Mouse (Mus musculus) thymus, adult 2 months (tissue): ENCODE data around the gene Spaca3. TPM values are rescaled to one million over a fixed set of nuclear protein-coding genes. Genes with fewer than 3 reads are reported as not detected.

Experiments used
- DNase-seq: peaks from one replicate; pipeline ENCODE4 v3.0.0; 2021
- H3K27ac ChIP-seq: fragments of 200-500 bp; 2 replicates; pipeline ENCODE4 v1.5.1; 2012; ENCODE audit warnings: low read length, control low read depth; ENCODE audit not compliant: control insufficient read depth, insufficient read depth
- H3K27me3 ChIP-seq: fragments of 200-500 bp; 2 replicates; pipeline ENCODE4 v1.6.1; 2012; ENCODE audit warnings: mild to moderate bottlenecking, low read length, moderate library complexity, mixed read lengths; ENCODE audit not compliant: control insufficient read depth, insufficient read depth
- H3K36me3 ChIP-seq: fragments of 200-500 bp; 2 replicates; pipeline ENCODE4 v1.6.1; 2012; ENCODE audit warnings: mild to moderate bottlenecking, low read length, moderate library complexity; ENCODE audit not compliant: control insufficient read depth, insufficient read depth
- H3K4me1 ChIP-seq: fragments of 200-500 bp; replicated peaks from 2 replicates; pipeline ENCODE4 v1.6.1; 2012; ENCODE audit warnings: low read length; ENCODE audit not compliant: control insufficient read depth, insufficient read depth
- H3K4me3 ChIP-seq: fragments of 200-500 bp; 2 replicates; pipeline ENCODE4 v1.5.1; 2012; ENCODE audit warnings: mild to moderate bottlenecking, low read length, control low read depth, moderate library complexity; ENCODE audit not compliant: control insufficient read depth, insufficient read depth
- CTCF ChIP-seq: fragments of 200-500 bp; IDR thresholded peaks from 2 replicates; pipeline ENCODE4 v1.5.1; 2012; ENCODE audit warnings: mild to moderate bottlenecking, control low read depth, low read length, moderate library complexity, borderline replicate concordance; ENCODE audit not compliant: control insufficient read depth, poor library complexity, insufficient read depth; ENCODE audit errors: extremely low read depth
- POLR2A ChIP-seq: fragments of 200-500 bp; IDR thresholded peaks from 2 replicates; pipeline ENCODE4 v1.6.1; 2012; ENCODE audit warnings: mild to moderate bottlenecking, low read length, control low read depth, moderate library complexity; ENCODE audit not compliant: control insufficient read depth, poor library complexity, insufficient read depth; ENCODE audit errors: extremely low read depth
- WGBS: fragments of 180-500 bp; shearing (Covaris S2); methylation state at CpG from one replicate; pipeline ENCODE4 v1.1.7; 2018; 5-methylcytosine and 5-hydroxymethylcytosine counted together
- polyA plus RNA-seq: library from polyadenylated mRNA; depleted of rRNA; stranded (reverse); fragments of >200 nt; gene quantifications from 2 replicates; pipeline ENCODE4 v1.2.3, GENCODE M21; 2012

Gene Spaca3
- polyA plus RNA-seq, 1 experiment: 0.26 TPM

DNA sequence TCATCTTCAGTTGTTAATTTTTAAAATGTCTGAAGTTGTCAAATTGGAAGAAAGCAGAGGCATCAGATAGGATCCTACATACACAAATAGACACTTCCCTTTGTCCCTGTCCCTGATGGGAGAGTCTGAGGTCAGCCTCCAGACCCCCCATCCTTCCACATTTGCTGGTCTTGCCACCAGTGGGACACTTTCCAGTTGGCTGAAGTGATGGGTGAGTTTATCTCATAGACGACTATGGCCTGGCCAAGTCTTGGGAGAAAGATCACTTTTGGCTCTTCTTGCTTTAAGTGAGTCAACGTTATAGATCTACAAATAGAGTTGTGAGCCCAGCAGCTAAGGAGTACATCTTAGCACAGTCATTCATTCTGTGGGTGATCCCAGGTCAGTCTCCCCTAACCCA, 19.9 kb downstream of the Spaca3 start:
- H3K4me1 ChIP-seq: no peaks in the 10 kb centered on the region
- no peak for DNase-seq
- no peak overlapping the region for H3K4me3 ChIP-seq
- no peaks in the 10 kb centered on the region for H3K27me3 ChIP-seq
- WGBS: 87% methylated on average over 2 of the region's 2 CpGs
- H3K36me3 ChIP-seq: no peaks in the 10 kb centered on the region
- TF ChIP-seq POLR2A (no peak), CTCF (no peak)
- H3K27ac ChIP-seq: no peak overlapping the region

DNA sequence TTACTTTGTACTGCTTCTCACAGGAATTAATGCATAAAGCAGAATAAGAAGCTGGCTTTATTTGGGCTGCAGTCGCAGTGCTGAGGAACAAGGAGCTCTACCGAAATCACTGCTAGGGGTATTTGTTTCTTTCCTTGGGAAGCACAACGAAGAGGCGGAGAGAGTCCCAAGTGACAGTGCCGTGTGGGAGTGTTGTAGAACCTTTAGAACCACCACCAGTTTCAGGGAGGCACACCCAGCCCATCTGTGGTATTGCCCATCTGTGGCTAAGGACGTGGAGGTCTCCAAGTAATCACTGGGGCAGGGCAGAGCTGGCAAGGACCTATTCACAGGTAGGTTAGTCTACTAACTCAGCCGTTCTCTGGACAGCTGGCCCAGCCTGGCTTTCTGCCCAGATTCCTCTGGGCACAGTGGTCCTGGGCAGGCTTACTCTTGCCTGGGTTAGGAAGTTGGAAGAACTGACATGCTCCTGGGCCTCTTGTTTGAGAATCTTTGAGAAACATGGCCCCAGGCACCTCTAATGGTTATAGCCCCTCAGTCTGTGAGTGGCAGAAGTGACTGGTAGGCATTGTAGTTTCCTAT, 24.2 kb downstream of the Spaca3 start:
- no peak for TF ChIP-seq CTCF
- WGBS: 86% methylated on average over 7 of the region's 7 CpGs
- H3K4me3 ChIP-seq: no peak overlapping the region
- no peaks in the 10 kb centered on the region for H3K4me1 ChIP-seq
- no peaks in the 10 kb centered on the region for H3K27me3 ChIP-seq
- no peaks in the 10 kb centered on the region for H3K36me3 ChIP-seq
- no peak for DNase-seq
- H3K27ac ChIP-seq: no peak overlapping the region

DNA sequence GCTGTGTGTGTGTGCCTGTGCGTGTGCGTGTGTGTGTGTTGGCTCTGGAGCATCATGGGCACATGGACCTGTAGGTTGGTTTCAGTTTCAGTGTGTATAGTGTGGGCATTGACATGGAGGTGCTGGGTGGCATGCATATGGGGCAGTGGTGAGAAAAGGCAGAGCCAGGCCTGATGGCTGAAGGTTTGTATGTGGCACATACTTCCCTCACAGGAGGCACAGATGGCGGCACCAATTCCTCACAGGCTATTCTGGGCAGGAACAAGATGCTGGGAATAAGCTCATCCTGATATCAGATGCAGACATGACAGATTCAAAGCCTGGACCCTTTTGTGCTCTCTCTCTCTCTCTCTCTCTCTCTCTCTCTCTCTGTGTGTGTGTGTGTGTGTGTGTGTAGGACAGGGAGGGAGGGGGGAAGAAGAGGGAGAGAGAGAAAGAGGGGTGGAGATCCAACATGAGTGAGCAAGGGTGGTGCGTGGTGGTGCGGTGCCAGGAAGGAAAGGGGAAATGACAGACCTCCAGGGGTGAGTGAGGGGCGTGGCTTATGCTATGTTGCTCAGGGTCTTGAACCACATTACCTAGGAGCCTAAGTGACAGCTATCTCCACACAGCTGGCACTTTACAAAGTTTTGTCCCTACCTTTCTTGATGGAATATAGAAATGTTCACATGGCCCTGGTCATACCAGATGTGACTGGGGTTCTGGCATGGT, 26.5 kb downstream of the Spaca3 start:
- Histone ChIP-seq H3K4me1 (no peaks in the 10 kb centered on the region), H3K27me3 (no peaks in the 10 kb centered on the region), H3K36me3 (no peaks in the 10 kb centered on the region), H3K27ac (no peak overlapping the region), H3K4me3 (no peak overlapping the region)
- WGBS: 54% methylated on average over 6 of the region's 6 CpGs
- TF ChIP-seq CTCF: no peak
- no peak for TF ChIP-seq POLR2A
- DNase-seq: no peak

DNA sequence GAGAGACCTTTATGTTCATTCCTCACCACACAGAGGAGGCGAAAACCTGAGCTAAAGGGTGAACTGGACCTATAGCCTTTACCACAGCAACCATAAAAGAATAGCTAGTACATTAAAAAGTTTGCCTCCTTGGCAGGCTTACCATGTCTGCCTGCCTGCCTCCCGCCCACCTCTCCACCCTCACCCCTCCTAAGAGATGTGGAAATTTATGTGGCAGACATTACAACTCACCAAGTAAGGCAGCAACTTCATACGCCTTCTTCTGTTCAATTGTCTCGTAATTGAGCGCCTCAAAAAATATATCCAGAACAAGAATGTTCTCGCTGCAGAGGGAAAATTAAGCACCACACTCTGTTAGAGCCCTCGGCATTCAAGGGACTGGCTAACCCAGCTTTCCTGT, 28.2 kb downstream of the Spaca3 start:
- no peak overlapping the region for H3K27ac ChIP-seq
- WGBS: 88% methylated on average over 7 of the region's 7 CpGs
- H3K4me1 ChIP-seq: no peaks in the 10 kb centered on the region
- H3K4me3 ChIP-seq: no peak overlapping the region
- H3K36me3 ChIP-seq: no peaks in the 10 kb centered on the region
- TF ChIP-seq POLR2A: no peak
- TF ChIP-seq CTCF: no peak
- DNase-seq: no peak
- H3K27me3 ChIP-seq: no peaks in the 10 kb centered on the region

DNA sequence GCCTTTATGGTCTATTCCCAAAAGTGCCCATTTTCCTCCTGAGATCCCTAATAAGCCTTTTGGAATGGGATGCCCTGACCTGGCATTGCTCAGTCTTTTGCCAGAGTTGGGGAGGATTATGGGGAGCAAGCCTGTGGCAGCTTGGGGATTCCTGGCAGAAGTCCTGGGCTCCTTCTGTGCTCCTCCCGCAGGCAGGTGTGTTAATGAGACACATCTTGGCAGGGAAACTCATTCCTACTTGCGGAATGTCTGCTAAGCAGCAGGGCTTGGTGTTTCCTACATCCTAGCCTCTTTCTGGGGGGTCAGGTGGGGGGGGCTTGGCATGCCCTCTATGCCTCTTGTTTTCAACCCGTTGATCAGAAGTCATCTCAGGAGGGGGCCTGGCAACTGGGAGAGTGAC, 28.9 kb downstream of the Spaca3 start:
- no peak overlapping the region for H3K4me3 ChIP-seq
- H3K36me3 ChIP-seq: no peaks in the 10 kb centered on the region
- TF ChIP-seq POLR2A (no peak), CTCF (no peak)
- 85% methylated on average over 3 of the region's 3 CpGs for WGBS
- no peak for DNase-seq
- H3K27ac ChIP-seq: no peak overlapping the region
- no peaks in the 10 kb centered on the region for H3K4me1 ChIP-seq
- no peaks in the 10 kb centered on the region for H3K27me3 ChIP-seq

DNA sequence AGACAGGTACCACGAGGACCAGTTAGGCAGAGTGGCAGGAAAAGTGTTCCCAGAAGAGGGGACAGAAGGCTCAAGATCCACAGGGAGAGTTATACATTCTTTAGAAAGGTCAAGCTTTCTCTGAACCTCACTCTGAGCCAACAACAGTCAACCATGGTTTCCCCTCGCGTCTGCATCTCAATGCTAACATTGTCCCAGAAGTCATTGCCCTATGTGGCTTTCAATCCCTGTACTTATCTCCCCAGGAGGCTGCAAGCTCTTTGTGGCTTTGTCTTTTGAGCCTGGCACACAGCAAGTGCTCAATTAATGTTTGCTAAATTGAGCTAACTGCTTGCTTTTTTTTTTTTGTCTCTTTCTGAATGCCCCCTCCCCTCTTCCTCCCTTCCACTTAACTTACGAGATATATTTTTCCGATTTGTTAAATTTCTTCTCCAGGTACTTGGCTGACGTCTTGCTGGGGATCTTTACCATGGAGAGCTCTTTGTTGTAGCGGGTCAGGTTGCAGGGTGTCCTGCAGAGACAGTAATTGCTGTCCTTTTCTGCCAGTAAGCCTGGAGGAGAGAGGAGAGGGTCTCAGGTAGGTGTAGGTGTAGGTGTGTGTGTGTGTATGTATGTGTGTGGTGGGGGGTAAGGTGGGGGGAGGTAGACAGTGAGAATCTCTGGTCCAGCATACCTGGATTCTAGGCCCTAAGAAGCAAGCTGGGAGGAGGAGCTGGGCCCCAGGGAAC, 31.3 kb downstream of the Spaca3 start:
- H3K36me3 ChIP-seq: no peaks in the 10 kb centered on the region
- no peaks in the 10 kb centered on the region for H3K27me3 ChIP-seq
- no peak overlapping the region for H3K4me3 ChIP-seq
- H3K4me1 ChIP-seq: no peaks in the 10 kb centered on the region
- WGBS: 28% methylated on average over 7 of the region's 7 CpGs
- no peak for DNase-seq
- H3K27ac ChIP-seq: no peak overlapping the region
- no peak for TF ChIP-seq CTCF
- no peak for TF ChIP-seq POLR2A

DNA sequence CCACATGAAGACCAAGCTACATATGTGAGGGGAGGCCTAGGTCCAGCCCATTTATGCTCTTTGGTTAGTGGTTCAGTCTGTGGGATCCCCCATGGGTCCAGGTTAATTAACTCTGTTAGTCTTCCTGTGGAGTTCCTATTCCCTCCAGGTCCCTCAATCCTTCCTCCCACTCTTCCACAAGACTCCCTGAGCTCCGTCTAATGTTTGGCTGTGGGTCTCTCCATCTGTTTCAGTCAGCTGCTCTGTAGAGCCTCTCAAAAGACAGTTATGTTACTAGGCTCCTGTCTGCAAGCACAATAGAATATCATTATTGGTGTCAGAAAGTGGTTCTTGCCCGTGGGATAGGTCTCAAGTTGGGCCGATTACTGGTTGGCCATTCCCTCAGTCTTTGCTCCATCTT, 37.7 kb downstream of the Spaca3 start:
- Histone ChIP-seq H3K4me1 (no peaks in the 10 kb centered on the region), H3K27ac (no peak overlapping the region), H3K27me3 (no peaks in the 10 kb centered on the region), H3K36me3 (no peaks in the 10 kb centered on the region), H3K4me3 (no peak overlapping the region)
- TF ChIP-seq CTCF: no peak
- no peak for TF ChIP-seq POLR2A
- DNase-seq: no peak
- WGBS: 95% methylated on average over 3 of the region's 3 CpGs
